Mouse (Mus musculus) kidney, postnatal 14 days (tissue): Measurements from ENCODE around the gene Psmg1.
A peak's percentile ranks its signal among the peaks of the same experiment; 100 is the strongest.

ENCODE experiments used
- DNase-seq: peaks from one replicate; pipeline ENCODE4 v3.0.0; 2022; ENCODE audit warnings: mixed read lengths

The Psmg1 gene

DNA sequence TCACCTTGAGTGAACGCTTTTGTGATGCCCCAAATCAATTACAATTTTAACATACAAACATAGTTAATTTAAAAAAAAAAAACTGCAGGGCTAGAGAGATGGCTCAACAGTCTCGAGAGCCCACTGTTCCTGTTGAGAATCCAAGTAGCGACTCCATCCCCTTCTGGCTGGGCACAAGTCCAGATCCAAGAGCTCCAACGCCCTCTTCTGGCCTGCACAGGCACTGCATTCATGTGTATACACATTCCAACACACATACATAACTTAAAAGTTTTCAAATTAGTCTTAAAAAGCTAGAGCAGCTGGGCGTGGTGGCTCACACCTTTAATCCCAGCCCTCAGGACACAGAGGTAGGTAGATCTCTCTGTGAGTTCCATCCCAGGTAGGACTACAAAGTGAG lies 34.1 kb downstream of the Psmg1 start:
- DNase-seq, result no peak

- DNase-seq, result no peak
These were observed 34.9 kb downstream of the Psmg1 start for GRCm38 (mm10) chr16:95955716-95956346.

- no peak for DNase-seq
These were observed 36.4 kb downstream of the Psmg1 start for GRCm38 (mm10) chr16:95954341-95954740.

- DNase-seq, result no peak
These were observed 37.6 kb downstream of the Psmg1 start for GRCm38 (mm10) chr16:95953159-95953650.

DNA sequence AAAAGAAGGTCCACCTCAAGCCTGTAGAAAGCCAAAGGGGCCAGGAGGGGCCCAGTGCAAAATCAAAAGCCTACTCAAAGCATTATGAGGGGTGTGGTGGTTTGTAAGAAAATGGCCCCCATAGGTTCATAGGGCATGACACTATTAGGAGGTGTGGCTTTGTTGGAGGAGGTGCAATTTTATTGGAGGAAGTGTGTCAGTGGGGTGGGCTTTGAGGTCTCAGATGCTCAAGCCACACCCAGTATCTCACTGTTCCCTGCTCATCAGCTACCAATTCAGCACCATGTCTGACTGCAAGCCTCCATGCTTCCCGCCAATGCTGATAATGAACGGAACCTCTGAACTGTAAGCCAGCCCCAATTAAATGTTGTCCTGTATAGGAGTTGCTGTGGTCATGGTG lies 39.3 kb downstream of the Psmg1 start:
- DNase-seq, result no peak

DNA sequence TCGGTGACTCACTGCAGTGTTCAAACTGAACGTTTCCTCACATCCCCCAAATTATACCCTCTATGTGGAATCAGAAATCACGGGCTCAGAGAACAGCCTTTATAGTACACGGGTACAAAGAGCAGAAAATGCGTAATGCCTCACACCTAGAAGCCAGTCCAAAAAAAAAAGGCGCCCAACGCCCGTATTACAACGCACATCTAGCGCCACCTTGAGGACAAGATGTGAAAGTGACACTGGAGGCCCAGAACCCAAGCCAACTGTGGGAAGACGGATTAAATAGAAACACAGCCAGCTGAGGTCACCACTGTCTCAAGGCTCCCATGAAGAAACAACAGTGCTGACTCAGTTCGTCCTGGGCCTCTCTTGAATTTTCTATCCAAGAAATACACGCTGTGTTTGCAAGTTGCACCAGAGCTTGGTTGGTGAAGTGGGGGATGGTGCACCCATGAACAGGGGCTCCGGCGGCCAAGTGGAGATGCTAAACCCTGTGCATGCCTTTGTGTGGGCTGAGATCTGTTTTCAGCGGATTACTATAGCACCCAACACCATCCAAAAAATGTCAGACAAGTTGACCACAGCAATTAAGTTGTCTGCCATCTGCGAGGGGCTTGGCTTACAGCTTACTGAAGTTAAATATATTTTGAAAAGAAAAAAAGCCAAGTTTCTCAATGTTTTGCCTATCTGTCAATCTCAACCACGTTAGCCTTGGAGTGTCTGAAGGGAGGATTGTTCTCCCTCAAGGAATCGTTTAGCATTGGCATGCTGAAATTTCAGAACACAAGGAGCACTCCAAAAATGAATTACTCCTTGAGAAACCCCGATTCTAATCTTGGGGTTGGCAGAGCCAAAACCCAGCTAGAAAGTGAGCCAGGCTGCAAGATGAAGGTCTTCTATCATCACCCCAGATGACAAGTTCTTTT lies 45.1 kb downstream of the Psmg1 start:
- DNase-seq, result peak; percentile 84

DNA sequence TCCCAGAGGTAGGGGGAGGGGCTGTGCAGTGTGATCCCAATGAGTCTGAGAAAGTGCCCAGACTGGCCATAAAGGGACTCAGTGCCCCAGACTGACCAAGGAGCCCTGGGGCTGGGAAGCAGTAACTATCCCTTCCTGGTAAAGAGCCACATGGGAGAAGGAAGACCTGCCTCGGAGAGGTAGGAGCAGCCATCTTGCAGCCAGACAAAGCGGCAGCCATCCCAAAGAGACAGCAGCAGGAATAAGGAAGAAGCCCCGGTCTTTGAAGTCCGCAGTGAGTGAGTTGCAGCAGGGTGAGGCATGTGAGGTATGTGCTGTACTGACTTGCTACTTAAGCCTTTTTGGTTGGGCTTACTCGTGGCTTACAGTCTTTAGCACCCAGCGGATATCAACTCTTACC lies 47.6 kb downstream of the Psmg1 start:
- no peak for DNase-seq

DNA sequence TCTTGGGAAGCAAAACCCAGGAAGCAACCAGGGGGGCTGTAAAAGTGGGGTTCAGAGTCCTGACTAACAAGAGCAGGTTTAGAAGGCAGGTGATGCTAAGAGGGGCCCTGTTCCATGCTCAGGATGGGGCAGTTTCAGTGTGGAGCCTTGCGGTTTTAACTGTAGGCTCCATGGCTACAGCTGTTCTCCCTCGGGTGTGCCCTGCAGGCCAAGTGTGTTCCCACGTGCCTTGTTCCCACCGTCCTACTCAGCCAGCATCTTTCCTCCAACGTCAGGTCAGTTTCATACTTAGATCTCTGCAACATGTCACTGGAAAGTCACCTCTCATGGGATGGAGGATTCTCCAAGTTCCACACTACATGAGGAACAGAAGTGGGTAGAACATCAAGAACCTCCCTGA lies 49.2 kb downstream of the Psmg1 start:
- DNase-seq, result no peak

- DNase-seq, result peak; percentile 25
These were observed 55.2 kb downstream of the Psmg1 start for GRCm38 (mm10) chr16:95935495-95935961.

DNA sequence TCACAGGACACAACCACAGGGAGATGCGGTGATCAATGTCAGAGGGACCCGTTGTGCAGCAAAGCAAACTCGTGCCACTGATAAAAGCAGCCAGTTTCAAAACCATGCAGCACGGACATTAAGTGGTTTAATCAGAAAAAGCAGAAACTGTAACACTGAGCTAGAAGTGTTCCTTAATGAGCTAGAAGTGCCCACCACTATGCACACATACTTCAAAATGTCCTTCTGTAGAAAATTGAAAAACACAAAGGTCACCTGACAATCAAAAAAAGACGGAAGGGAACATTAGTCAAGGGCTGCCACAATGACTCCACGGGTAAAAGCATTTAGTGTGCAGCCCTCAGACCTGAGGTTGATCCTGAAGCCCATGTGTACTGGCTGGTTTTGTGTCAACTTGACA lies 57.9 kb downstream of the Psmg1 start:
- DNase-seq, result no peak

DNA sequence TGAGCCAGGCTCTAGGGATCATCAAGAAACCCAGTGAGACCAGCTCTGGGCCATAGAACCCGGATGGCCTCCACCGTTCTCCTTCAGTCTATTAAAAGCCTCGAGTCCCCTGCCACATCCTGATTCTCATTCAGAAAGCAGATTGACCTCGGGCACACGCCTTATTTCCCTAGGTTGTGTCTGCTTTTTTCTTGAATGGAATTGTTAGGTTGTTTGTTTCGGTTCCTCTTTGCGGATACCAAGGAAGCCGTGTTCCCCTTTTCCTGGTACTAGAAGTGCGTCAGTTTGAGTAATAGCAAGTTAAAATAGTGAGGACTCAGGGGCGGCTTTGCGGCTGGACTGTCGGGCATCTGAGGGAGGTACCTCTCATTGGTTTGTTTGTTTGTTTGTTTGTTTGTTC lies 59.3 kb downstream of the Psmg1 start:
- peak; percentile 8 for DNase-seq
